Mouse (Mus musculus): Measurements from ENCODE around the gene Tm4sf4.

DNA sequence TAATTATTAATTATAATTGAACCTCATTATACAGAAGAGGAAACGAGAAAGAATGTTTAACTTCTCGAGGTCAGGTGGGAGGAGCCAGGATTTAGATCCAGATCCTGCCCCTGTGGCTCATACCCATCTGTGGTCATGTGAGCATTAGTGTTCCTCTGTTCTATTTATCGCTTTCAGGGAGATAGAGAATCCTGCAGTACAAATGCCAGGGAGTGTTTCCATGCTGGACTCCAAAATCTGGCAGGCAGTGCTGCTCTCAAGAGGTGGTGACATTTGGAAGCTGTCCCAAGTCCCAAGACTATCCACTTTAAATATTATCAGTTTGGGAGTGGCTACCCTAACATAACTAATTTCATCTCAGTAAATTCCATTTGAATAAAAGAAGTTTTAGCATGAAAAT, 6.6 kb downstream of the Tm4sf4 start:
- no peak for TF ChIP-seq EP300 (IDR thresholded peaks at IDR 0.05; ENCODE audit: low read depth)
- TF ChIP-seq CTCF (IDR thresholded peaks at IDR 0.05; ENCODE audit: low read depth), result no peak
